Mouse (Mus musculus) gastrocnemius, postnatal 25 days (tissue): ENCODE results near the gene Arrdc2. TPM values are rescaled to one million over a fixed set of nuclear protein-coding genes. Genes with fewer than 3 reads are reported as not detected.

Experiments used
- DNase-seq: peaks from one replicate; pipeline ENCODE4 v3.0.0; 2022
- microRNA-seq, 2 experiments: library from miRNA; unstranded; fragments of <30 nt; microRNA quantifications; one replicate each; pipeline ENCODE4 v1.2.0; 2021; ENCODE audit warnings: borderline replicate concordance in 2 of 2
- total RNA-seq, 2 experiments: library from RNA; stranded (reverse); gene quantifications; 1 replicate in 1 of 2; 2 replicates in 1 of 2; pipeline ENCODE4 v1.2.3; 2021

Gene Arrdc2
- total RNA-seq, 2 experiments from 2014 or later: 21.7 to 39.3 TPM

GRCm38 (mm10) chr8:70787941-70788667 lies 51.4 kb downstream of the Arrdc2 start:
- DNase-seq: no peak

GRCm38 (mm10) chr8:70787051-70787445 lies 52.5 kb downstream of the Arrdc2 start:
- no peak for DNase-seq

GRCm38 (mm10) chr8:70786291-70787050 lies 53.0 kb downstream of the Arrdc2 start:
- DNase-seq: no peak

Small RNA genes within 50 kb of the gene (microRNA-seq; reads per million reads assigned to microRNA genes)
- 0 to 0.26 reads per million in 2 experiments for gene Mir7240

Other genes starting within 250 kb of the Arrdc2 start
- 10 to 100 TPM in 1 of 2 experiments, 1 to 10 TPM in 1; 4.7 to 10.3 TPM for gene Isyna1, start 245.3 kb downstream of the Arrdc2 start, total RNA-seq
- 10 to 100 TPM; 15.4 to 20.0 TPM for gene Ssbp4, start 230.8 kb downstream of the Arrdc2 start, total RNA-seq
- gene Lrrc25, start 223.6 kb downstream of the Arrdc2 start, total RNA-seq: under 1 TPM; 0.54 to 0.56 TPM
- under 1 TPM in 1 of 2 experiments, not detected in 1; 0.33 TPM for gene Gdf15, start 207.3 kb downstream of the Arrdc2 start, total RNA-seq
- gene Pgpep1, start 179.3 kb downstream of the Arrdc2 start, total RNA-seq: 10 to 100 TPM; 18.6 to 22.6 TPM
- gene Lsm4, start 166.5 kb downstream of the Arrdc2 start, total RNA-seq: 10 to 100 TPM; 57.7 to 66.0 TPM
- gene Jund, start 140.8 kb downstream of the Arrdc2 start, total RNA-seq: 10 to 100 TPM; 54.5 to 68.6 TPM
- gene Iqcn, start 136.3 kb downstream of the Arrdc2 start, total RNA-seq: not detected
- not detected for gene Gm3336, start 121.2 kb downstream of the Arrdc2 start, total RNA-seq
- gene Pde4c, start 116.0 kb downstream of the Arrdc2 start, total RNA-seq: 1 to 10 TPM; 1.6 to 2.3 TPM
- gene Rab3a, start 85.0 kb downstream of the Arrdc2 start, total RNA-seq: 10 to 100 TPM; 40.0 to 40.4 TPM
- gene Mpv17l2, start 78.8 kb downstream of the Arrdc2 start, total RNA-seq: 10 to 100 TPM; 19.6 to 25.6 TPM
- 10 to 100 TPM; 13.1 to 18.7 TPM for gene Pik3r2, start 63.0 kb downstream of the Arrdc2 start, total RNA-seq
- gene Mast3, start 34.7 kb downstream of the Arrdc2 start, total RNA-seq: 1 to 10 TPM; 2.4 to 3.4 TPM
- gene Il12rb1, start 31.3 kb downstream of the Arrdc2 start, total RNA-seq: not detected
- 10 to 100 TPM; 11.8 to 14.4 TPM for gene Kcnn1, start 23.5 kb upstream of the Arrdc2 start, total RNA-seq
- gene Ccdc124, start 34.2 kb upstream of the Arrdc2 start, total RNA-seq: 10 to 100 TPM; 58.3 to 58.8 TPM
- gene Slc5a5, start 53.0 kb upstream of the Arrdc2 start, total RNA-seq: not detected
- gene Rpl18a, start 57.7 kb upstream of the Arrdc2 start, total RNA-seq: 100 to 1,000 TPM; 829 to 878 TPM
- 10 to 100 TPM; 11.6 to 11.7 TPM for gene Map1s, start 66.2 kb upstream of the Arrdc2 start, total RNA-seq